22 mouse cellular contexts compared by ENCODE assay signal in genomic region chr19:44976636-44977035, GRCm38 (mm10).
"Had no signal": no experiment of that assay in that cellular context is flagged by ENCODE, and none has a peak within 500 bp of the region (broad histone marks: within the 10 kb centered on the region; RNA-seq: fewer than 3 reads in every experiment).

No protein-coding gene starts in this region.

- H3K4me1 ChIP-seq: heart, embryonic 12.5 days; hindbrain, embryonic 13.5 days; hindbrain, embryonic 15.5 days; kidney, embryonic 15.5 days; limb, embryonic 13.5 days; limb, embryonic 15.5 days; liver, embryonic 12.5 days had no signal

- H3K27ac ChIP-seq: hindbrain, embryonic 13.5 days; hindbrain, embryonic 15.5 days; hindbrain, postnatal 0 days; kidney, embryonic 15.5 days; kidney, postnatal 0 days; limb, embryonic 13.5 days; limb, embryonic 15.5 days; liver, embryonic 12.5 days; liver, embryonic 14.5 days had no signal

- H3K9me3 ChIP-seq: heart, embryonic 12.5 days; hindbrain, embryonic 13.5 days; hindbrain, embryonic 15.5 days; kidney, embryonic 15.5 days; limb, embryonic 13.5 days; limb, embryonic 15.5 days; liver, embryonic 12.5 days had no signal

- ATAC-seq: hindbrain, postnatal 0 days; liver, embryonic 12.5 days had no signal

- H3K9ac ChIP-seq: heart, embryonic 12.5 days; hindbrain, embryonic 13.5 days; hindbrain, embryonic 15.5 days; kidney, embryonic 15.5 days; limb, embryonic 13.5 days; limb, embryonic 15.5 days; liver, embryonic 12.5 days; liver, embryonic 14.5 days had no signal

- DNase-seq: gastrocnemius, postnatal 14 days; gastrocnemius, postnatal 36 days; heart, adult 18-20 months; heart, postnatal 10 days; kidney, adult 11 months; kidney, adult 2 months; kidney, adult 9 months; kidney, postnatal 14 days; kidney, postnatal 36 days; layer of hippocampus, adult 9-11 months; layer of hippocampus, postnatal 36 days; left cerebral cortex, postnatal 4 days had no signal

- H3K4me2 ChIP-seq: heart, embryonic 12.5 days; hindbrain, embryonic 13.5 days; hindbrain, embryonic 15.5 days; kidney, embryonic 15.5 days; limb, embryonic 13.5 days; limb, embryonic 15.5 days; liver, embryonic 12.5 days had no signal

- H3K4me3 ChIP-seq: heart, embryonic 12.5 days; hindbrain, embryonic 13.5 days; hindbrain, embryonic 15.5 days; kidney, embryonic 15.5 days; limb, embryonic 13.5 days; limb, embryonic 15.5 days; liver, embryonic 12.5 days had no signal

- H3K27me3 ChIP-seq: heart, embryonic 12.5 days; hindbrain, embryonic 13.5 days; hindbrain, embryonic 15.5 days; kidney, embryonic 15.5 days; limb, embryonic 13.5 days; limb, embryonic 15.5 days; liver, embryonic 12.5 days had no signal
